Mouse (Mus musculus): Measurements from ENCODE around the gene Ankrd52. TPM values are rescaled to one million over a fixed set of nuclear protein-coding genes. Genes with fewer than 3 reads are reported as not detected.
A peak's percentile ranks its signal among the peaks of the same experiment; 100 is the strongest.

Ankrd52 gene
- polyA plus RNA-seq, 1 experiment from 2014 or later: 9.9 TPM

DNA sequence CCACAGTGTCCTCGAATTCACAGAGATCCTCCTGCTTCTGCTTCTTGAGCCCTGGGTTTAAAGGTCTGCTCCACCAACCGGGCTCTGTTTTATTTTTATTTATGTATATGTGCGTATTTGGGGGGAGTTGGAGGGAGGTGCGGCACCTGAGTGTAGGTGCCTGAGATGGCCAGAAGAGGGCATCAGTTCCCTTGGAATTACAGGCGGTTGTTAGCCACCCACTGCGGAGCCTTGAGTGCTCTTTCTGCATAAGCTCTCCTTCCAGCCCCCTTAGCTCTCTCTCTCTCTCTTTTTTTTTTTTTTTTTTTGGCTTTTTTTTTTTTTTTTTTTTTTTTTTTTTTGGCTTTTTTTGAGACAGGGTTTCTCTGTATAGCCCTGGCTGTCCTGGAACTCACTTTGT, 2.5 kb upstream of the Ankrd52 start:
- peaks cover 20% of the 10 kb centered on the region for H3K4me1 ChIP-seq (ENCODE audit: control insufficient read depth, insufficient read depth, low read length)
- no peak for ATAC-seq
- H3K36me3 ChIP-seq (ENCODE audit: control insufficient read depth, insufficient read depth, low read length): peaks cover 2% of the 10 kb centered on the region
- no peak overlapping the region for H3K4me3 ChIP-seq (ENCODE audit: low read depth, low read length)
- H3K9me3 ChIP-seq (replicated peaks; ENCODE audit: control insufficient read depth, low read length, poor library complexity, severe bottlenecking): no peaks in the 10 kb centered on the region
- WGBS: 80% methylated on average over 6 of the region's 6 CpGs
- H3K27ac ChIP-seq (ENCODE audit: low read length): no peak overlapping the region
- no peaks in the 10 kb centered on the region for H3K27me3 ChIP-seq (ENCODE audit: control insufficient read depth, insufficient read depth, low read depth, low read length)
- H3K4me2 ChIP-seq (ENCODE audit: low read length): no peak overlapping the region
- no peak overlapping the region for H3K9ac ChIP-seq (ENCODE audit: low read depth, low read length)

DNA sequence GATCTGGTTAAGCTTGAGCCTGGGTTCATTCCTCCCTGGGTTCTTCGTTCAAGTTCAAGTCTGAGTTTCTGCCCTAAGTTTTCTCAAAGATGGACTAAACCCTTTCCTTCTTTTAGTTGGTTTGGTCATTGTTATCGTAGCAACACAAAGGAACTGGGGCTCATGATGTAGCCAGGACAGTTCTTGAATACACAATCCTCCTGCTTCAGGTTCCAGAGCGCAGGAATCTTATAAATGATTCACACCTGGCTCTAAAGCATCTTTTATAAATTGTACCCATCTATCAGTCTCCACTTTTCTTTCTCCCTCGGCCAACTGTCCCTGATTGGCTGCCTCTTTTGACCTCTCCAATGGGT, 838 bp upstream of the Ankrd52 start:
- no peak for ATAC-seq
- peak overlapping the region; percentile 99 for H3K9ac ChIP-seq (ENCODE audit: low read depth, low read length)
- H3K27ac ChIP-seq (ENCODE audit: low read length): peak overlapping the region; percentile 98
- H3K36me3 ChIP-seq (ENCODE audit: control insufficient read depth, insufficient read depth, low read length): peaks cover 15% of the 10 kb centered on the region
- no peaks in the 10 kb centered on the region for H3K27me3 ChIP-seq (ENCODE audit: control insufficient read depth, insufficient read depth, low read depth, low read length)
- H3K4me2 ChIP-seq (ENCODE audit: low read length): peak overlapping the region; percentile 78
- peak overlapping the region; percentile 94 for H3K4me3 ChIP-seq (ENCODE audit: low read depth, low read length)
- H3K4me1 ChIP-seq (ENCODE audit: control insufficient read depth, insufficient read depth, low read length): peaks cover 22% of the 10 kb centered on the region
- 40% methylated on average over 4 of the region's 4 CpGs for WGBS
- no peaks in the 10 kb centered on the region for H3K9me3 ChIP-seq (replicated peaks; ENCODE audit: control insufficient read depth, low read length, poor library complexity, severe bottlenecking)

DNA sequence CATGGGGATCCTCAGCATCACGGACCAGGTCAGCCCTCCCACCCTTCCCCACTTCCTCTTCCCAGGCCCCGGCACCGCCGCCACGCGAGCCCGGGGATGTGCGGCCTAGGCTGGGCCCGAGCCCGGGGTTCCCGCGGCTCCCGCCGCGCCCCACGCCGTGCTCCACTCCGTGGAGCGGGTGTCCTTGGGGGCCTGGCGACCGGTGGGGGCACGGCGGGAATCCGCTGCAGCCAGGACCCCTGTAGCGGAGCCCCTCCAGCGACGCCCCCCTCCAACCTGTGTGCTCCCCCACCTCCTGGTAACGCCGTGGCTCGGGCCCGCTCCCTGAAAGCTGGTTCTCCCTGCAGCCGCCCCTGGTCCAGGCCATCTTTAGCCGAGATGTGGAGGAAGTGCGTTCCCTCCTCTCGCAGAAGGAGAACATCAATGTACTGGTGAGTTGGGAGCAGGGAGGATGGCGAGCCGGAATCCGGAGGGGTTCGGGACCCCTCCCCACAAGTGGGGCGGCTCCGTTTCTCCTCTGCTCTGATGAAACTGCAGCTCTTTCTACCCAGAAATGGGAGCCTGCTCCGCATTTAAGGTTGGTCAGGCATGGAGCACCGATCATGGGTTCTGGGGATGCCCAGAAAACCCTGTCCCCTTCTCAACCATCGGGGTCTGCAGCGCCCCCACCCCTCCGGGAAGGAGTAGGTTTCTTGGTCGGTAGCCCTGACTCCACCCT, 466 bp downstream of the Ankrd52 start:
- peak overlapping the region; percentile 99 for H3K9ac ChIP-seq (ENCODE audit: low read depth, low read length)
- ATAC-seq: peak; percentile 70
- WGBS: under 1% methylated on average over 34 of the region's 47 CpGs
- peak overlapping the region; percentile 84 for H3K4me2 ChIP-seq (ENCODE audit: low read length)
- peak overlapping the region; percentile 94 for H3K4me3 ChIP-seq (ENCODE audit: low read depth, low read length)
- peaks cover 22% of the 10 kb centered on the region for H3K4me1 ChIP-seq (ENCODE audit: control insufficient read depth, insufficient read depth, low read length)
- peaks cover 24% of the 10 kb centered on the region for H3K36me3 ChIP-seq (ENCODE audit: control insufficient read depth, insufficient read depth, low read length)
- peak overlapping the region; percentile 98 for H3K27ac ChIP-seq (ENCODE audit: low read length)
- H3K9me3 ChIP-seq (replicated peaks; ENCODE audit: control insufficient read depth, low read length, poor library complexity, severe bottlenecking): no peaks in the 10 kb centered on the region
- H3K27me3 ChIP-seq (ENCODE audit: control insufficient read depth, insufficient read depth, low read depth, low read length): no peaks in the 10 kb centered on the region

DNA sequence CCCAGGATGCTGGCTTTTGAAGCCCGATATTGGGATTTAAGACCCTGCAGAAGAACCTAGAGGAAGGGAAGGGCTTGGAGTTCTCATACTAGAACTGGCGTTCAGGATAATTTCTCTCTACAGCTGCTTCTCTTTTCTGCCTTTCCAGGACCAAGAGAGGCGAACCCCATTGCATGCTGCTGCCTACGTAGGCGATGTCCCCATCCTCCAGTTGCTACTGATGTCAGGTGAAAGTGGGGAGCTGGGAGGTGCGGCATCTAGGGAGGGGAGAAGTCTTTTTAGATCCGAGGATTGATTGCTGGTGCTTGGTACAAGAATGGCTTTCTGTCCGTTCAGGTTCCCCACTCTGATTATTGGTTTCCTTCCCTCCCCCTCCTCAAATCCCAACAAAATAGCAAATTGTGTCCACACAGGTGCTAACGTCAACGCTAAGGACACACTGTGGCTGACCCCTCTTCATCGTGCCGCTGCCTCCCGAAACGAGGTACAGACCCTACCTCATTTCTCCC, 1.1 kb downstream of the Ankrd52 start:
- H3K4me2 ChIP-seq (ENCODE audit: low read length): peak overlapping the region; percentile 84
- H3K36me3 ChIP-seq (ENCODE audit: control insufficient read depth, insufficient read depth, low read length): peaks cover 30% of the 10 kb centered on the region
- 0 out of 2 replicates have a peak, but pooled peaks have one; percentile 1 for ATAC-seq
- H3K9ac ChIP-seq (ENCODE audit: low read depth, low read length): peak overlapping the region; percentile 99
- H3K4me3 ChIP-seq (ENCODE audit: low read depth, low read length): peak overlapping the region; percentile 94
- WGBS: 56% methylated on average over 14 of the region's 14 CpGs
- H3K27me3 ChIP-seq (ENCODE audit: control insufficient read depth, insufficient read depth, low read depth, low read length): no peaks in the 10 kb centered on the region
- peak overlapping the region; percentile 98 for H3K27ac ChIP-seq (ENCODE audit: low read length)
- H3K4me1 ChIP-seq (ENCODE audit: control insufficient read depth, insufficient read depth, low read length): peaks cover 22% of the 10 kb centered on the region
- H3K9me3 ChIP-seq (replicated peaks; ENCODE audit: control insufficient read depth, low read length, poor library complexity, severe bottlenecking): no peaks in the 10 kb centered on the region

DNA sequence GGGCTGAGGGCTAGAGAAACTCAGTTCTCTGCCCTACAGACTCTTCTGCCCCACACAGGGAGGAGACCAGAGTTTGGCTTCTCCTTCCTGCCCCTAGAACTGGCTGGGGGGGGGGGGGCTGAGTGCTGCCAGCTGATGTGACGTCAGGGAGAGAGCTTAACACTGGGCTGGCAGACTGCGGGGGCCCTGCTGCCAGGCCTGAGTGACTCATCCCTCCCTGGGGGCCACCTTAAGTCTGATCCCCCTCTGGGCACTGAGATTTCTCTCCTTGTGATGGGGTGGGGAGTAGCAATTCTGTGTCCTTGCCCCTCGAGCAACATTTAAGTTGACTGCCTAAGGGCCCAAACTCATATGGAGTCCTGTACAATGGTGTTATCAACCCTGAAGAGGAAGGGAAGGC, 1.5 kb downstream of the Ankrd52 start:
- Histone ChIP-seq H3K27me3 (ENCODE audit: control insufficient read depth, insufficient read depth, low read depth, low read length) (no peaks in the 10 kb centered on the region), H3K36me3 (ENCODE audit: control insufficient read depth, insufficient read depth, low read length) (peaks cover 34% of the 10 kb centered on the region), H3K9ac (ENCODE audit: low read depth, low read length) (peak overlapping the region; percentile 99), H3K27ac (ENCODE audit: low read length) (peak overlapping the region; percentile 98), H3K4me1 (ENCODE audit: control insufficient read depth, insufficient read depth, low read length) (peaks cover 22% of the 10 kb centered on the region), H3K4me3 (ENCODE audit: low read depth, low read length) (peak overlapping the region; percentile 94), H3K9me3 (replicated peaks; ENCODE audit: control insufficient read depth, low read length, poor library complexity, severe bottlenecking) (no peaks in the 10 kb centered on the region), H3K4me2 (ENCODE audit: low read length) (peak overlapping the region; percentile 84)
- 48% methylated on average over 3 of the region's 3 CpGs for WGBS
- ATAC-seq: no peak

DNA sequence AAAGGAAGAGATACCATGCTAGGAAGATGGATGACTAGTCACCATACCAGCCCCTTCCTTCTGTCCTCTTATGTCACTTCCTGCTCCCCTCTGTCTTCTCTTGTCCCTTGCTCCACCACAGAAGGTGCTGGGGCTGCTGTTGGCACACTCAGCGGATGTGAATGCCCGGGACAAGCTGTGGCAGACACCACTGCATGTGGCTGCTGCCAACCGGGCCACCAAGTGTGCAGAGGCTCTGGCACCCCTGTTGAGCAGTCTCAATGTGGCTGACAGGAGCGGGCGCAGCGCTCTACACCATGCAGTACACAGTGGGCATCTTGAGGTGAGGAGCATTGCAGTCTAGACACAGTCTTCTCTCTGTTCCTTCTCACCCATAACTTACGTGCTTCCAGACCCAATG, 2.3 kb downstream of the Ankrd52 start:
- Histone ChIP-seq H3K36me3 (ENCODE audit: control insufficient read depth, insufficient read depth, low read length) (peaks cover 38% of the 10 kb centered on the region), H3K4me2 (ENCODE audit: low read length) (no peak overlapping the region), H3K27ac (ENCODE audit: low read length) (no peak overlapping the region), H3K27me3 (ENCODE audit: control insufficient read depth, insufficient read depth, low read depth, low read length) (no peaks in the 10 kb centered on the region), H3K4me1 (ENCODE audit: control insufficient read depth, insufficient read depth, low read length) (peaks cover 22% of the 10 kb centered on the region), H3K9me3 (replicated peaks; ENCODE audit: control insufficient read depth, low read length, poor library complexity, severe bottlenecking) (no peaks in the 10 kb centered on the region), H3K9ac (ENCODE audit: low read depth, low read length) (no peak overlapping the region), H3K4me3 (ENCODE audit: low read depth, low read length) (no peak overlapping the region)
- WGBS: 94% methylated on average over 7 of the region's 7 CpGs
- no peak for ATAC-seq

DNA sequence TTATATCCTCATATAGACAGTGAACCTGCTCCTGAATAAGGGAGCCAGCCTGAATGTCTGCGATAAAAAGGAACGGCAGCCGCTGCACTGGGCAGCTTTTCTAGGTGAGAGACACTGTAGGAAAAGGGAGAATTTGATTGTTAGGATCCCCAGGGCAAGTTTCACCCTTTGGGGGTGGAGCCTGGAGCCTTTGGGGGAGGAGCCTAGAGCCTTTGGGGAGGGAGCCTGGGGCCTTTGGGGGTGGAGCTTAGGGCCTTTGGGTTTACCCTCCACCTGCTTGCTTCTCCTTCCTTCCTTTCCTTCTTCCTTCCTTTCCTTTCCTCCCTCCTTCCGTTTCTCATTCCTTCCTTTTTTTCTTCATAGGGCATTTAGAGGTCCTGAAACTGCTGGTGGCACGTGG, 3.6 kb downstream of the Ankrd52 start:
- 86% methylated on average over 5 of the region's 5 CpGs for WGBS

DNA sequence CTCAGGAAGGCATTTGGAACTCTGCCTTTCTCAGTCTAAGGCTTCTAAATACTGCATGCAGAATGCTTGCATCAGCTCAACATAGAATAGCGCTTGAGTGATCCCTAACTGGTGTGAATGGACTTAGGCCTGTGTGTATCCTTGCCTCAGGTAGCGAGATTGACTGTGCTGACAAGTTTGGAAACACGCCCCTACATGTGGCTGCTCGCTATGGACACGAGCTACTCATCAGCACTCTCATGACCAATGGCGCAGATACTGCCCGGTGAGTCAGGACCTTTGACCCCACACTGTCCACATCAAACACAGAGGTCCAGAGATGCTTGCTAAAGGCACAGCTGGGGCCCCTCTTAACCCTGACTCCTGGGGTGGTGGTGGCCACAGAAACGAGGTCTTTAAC, 5.6 kb downstream of the Ankrd52 start:
- no peak overlapping the region for H3K27ac ChIP-seq (ENCODE audit: low read length)
- H3K27me3 ChIP-seq (ENCODE audit: control insufficient read depth, insufficient read depth, low read depth, low read length): no peaks in the 10 kb centered on the region
- H3K36me3 ChIP-seq (ENCODE audit: control insufficient read depth, insufficient read depth, low read length): peaks cover 41% of the 10 kb centered on the region
- no peak overlapping the region for H3K4me2 ChIP-seq (ENCODE audit: low read length)
- ATAC-seq: no peak
- WGBS: 86% methylated on average over 8 of the region's 8 CpGs
- H3K9me3 ChIP-seq (replicated peaks; ENCODE audit: control insufficient read depth, low read length, poor library complexity, severe bottlenecking): no peaks in the 10 kb centered on the region
- H3K9ac ChIP-seq (ENCODE audit: low read depth, low read length): no peak overlapping the region
- H3K4me1 ChIP-seq (ENCODE audit: control insufficient read depth, insufficient read depth, low read length): peaks cover 15% of the 10 kb centered on the region
- no peak overlapping the region for H3K4me3 ChIP-seq (ENCODE audit: low read depth, low read length)

More for the DNA sequence above, 3.6 kb downstream of the Ankrd52 start:
- H3K36me3 ChIP-seq (ENCODE audit: control insufficient read depth, insufficient read depth, low read length): peaks cover 38% of the 10 kb centered on the region
- H3K27ac ChIP-seq (ENCODE audit: low read length): no peak overlapping the region
- H3K9ac ChIP-seq (ENCODE audit: low read depth, low read length): no peak overlapping the region
- ATAC-seq: no peak
- no peak overlapping the region for H3K4me3 ChIP-seq (ENCODE audit: low read depth, low read length)
- H3K4me2 ChIP-seq (ENCODE audit: low read length): no peak overlapping the region
- H3K27me3 ChIP-seq (ENCODE audit: control insufficient read depth, insufficient read depth, low read depth, low read length): no peaks in the 10 kb centered on the region
- peaks cover 22% of the 10 kb centered on the region for H3K4me1 ChIP-seq (ENCODE audit: control insufficient read depth, insufficient read depth, low read length)
- H3K9me3 ChIP-seq (replicated peaks; ENCODE audit: control insufficient read depth, low read length, poor library complexity, severe bottlenecking): no peaks in the 10 kb centered on the region

DNA sequence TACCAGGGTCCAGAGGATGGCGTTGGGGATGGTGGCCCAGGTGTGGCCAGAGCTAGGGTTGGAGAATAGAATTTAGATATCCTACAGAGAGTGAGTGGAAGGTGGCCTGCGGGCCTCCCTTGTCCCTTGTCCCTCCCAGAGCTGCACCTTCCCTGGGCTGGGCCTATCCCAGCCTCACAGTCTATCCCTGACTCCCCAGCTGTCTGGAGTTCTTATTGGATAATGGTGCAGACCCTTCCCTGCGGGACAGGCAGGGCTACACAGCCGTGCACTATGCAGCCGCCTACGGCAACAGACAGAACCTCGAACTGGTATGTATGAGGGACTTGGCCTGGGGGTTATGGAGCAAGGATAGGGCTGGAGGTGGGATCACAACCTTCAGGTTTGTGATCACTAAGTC, 9.0 kb downstream of the Ankrd52 start:
- H3K4me1 ChIP-seq (ENCODE audit: control insufficient read depth, insufficient read depth, low read length): no peaks in the 10 kb centered on the region
- no peak overlapping the region for H3K4me2 ChIP-seq (ENCODE audit: low read length)
- H3K9ac ChIP-seq (ENCODE audit: low read depth, low read length): no peak overlapping the region
- H3K27me3 ChIP-seq (ENCODE audit: control insufficient read depth, insufficient read depth, low read depth, low read length): no peaks in the 10 kb centered on the region
- peaks cover 54% of the 10 kb centered on the region for H3K36me3 ChIP-seq (ENCODE audit: control insufficient read depth, insufficient read depth, low read length)
- no peaks in the 10 kb centered on the region for H3K9me3 ChIP-seq (replicated peaks; ENCODE audit: control insufficient read depth, low read length, poor library complexity, severe bottlenecking)
- ATAC-seq: no peak
- 98% methylated on average over 7 of the region's 7 CpGs for WGBS
- no peak overlapping the region for H3K27ac ChIP-seq (ENCODE audit: low read length)
- H3K4me3 ChIP-seq (ENCODE audit: low read depth, low read length): no peak overlapping the region

All from midbrain, embryonic 16.5 days (tissue).